Mouse (Mus musculus) hindbrain, embryonic 14.5 days (tissue): ENCODE measurements at regions not wholly inside any gene's neighbourhood (a gene's known extent, or its start where the extent isn't known, plus 50 kb on each side); places are given as distances from the start of the nearest gene placed in this dataset.

ENCODE experiments used
- ATAC-seq: fragments of 200-750 bp; cut with Nextera tagmentation; 2 replicates; pipeline ENCODE4 v1.8.0; 2017; ENCODE audit warnings: moderate number of reproducible peaks, mild to moderate bottlenecking, moderate TSS enrichment, moderate library complexity; ENCODE audit not compliant: low FRiP score
- DNase-seq: peaks from one replicate; pipeline ENCODE4 v3.0.0-alpha.2; 2015; ENCODE audit warnings: low spot score
- H3K27ac ChIP-seq: fragments of 300-500 bp; sonication (generic); 2 replicates; pipeline ENCODE4 v1.5.1; 2014; ENCODE audit warnings: mild to moderate bottlenecking, moderate library complexity
- H3K27me3 ChIP-seq: fragments of 300-500 bp; sonication (generic); 2 replicates; pipeline ENCODE4 v1.6.1; 2014; ENCODE audit warnings: mild to moderate bottlenecking, low read length, mixed read lengths; ENCODE audit not compliant: control insufficient read depth, insufficient read depth
- H3K36me3 ChIP-seq: fragments of 300-500 bp; sonication (generic); replicated peaks from 2 replicates; pipeline ENCODE4 v1.6.1; 2014; ENCODE audit not compliant: control insufficient read depth, insufficient read depth
- H3K4me1 ChIP-seq: fragments of 300-500 bp; sonication (generic); replicated peaks from 2 replicates; pipeline ENCODE4 v1.6.1; 2014; ENCODE audit warnings: antibody characterized with exemption, low read length, mixed read lengths; ENCODE audit not compliant: control insufficient read depth, insufficient read depth
- H3K4me2 ChIP-seq: fragments of 300-500 bp; sonication (generic); replicated peaks from 2 replicates; pipeline ENCODE4 v1.6.1; 2014; ENCODE audit warnings: mild to moderate bottlenecking, moderate library complexity
- H3K4me3 ChIP-seq: fragments of 300-500 bp; sonication (generic); replicated peaks from 2 replicates; pipeline ENCODE4 v1.5.1; 2014; ENCODE audit warnings: mild to moderate bottlenecking, low read length
- H3K9ac ChIP-seq: fragments of 300-500 bp; sonication (generic); 2 replicates; pipeline ENCODE4 v1.6.1; 2014
- H3K9me3 ChIP-seq: fragments of 300-500 bp; sonication (generic); 2 replicates; pipeline ENCODE4 v1.6.1; 2016; ENCODE audit warnings: low read length; ENCODE audit not compliant: control insufficient read depth
- WGBS: fragments of 180-500 bp; shearing (Covaris S2); extraction: QIAGEN DNeasy Blood & Tissue Kit; methylation state at CpG from one replicate; pipeline ENCODE4 v1.1.7; 2014; 5-methylcytosine and 5-hydroxymethylcytosine counted together

GRCm38 (mm10) chr3:147982831-147983230, 1007.5 kb downstream of the Adgrl2 start:
- H3K4me3 ChIP-seq: no peak overlapping the region
- DNase-seq (no peak), ATAC-seq (no peak)
- H3K9ac ChIP-seq: no peak overlapping the region
- H3K27ac ChIP-seq: no peak overlapping the region
- no peaks in the 10 kb centered on the region for H3K36me3 ChIP-seq
- H3K4me1 ChIP-seq: no peaks in the 10 kb centered on the region
- no peaks in the 10 kb centered on the region for H3K27me3 ChIP-seq
- WGBS: 61% methylated on average over 5 of the region's 5 CpGs
- no peaks in the 10 kb centered on the region for H3K9me3 ChIP-seq
- no peak overlapping the region for H3K4me2 ChIP-seq

GRCm38 (mm10) chr3:147981621-147982020, 1008.7 kb downstream of the Adgrl2 start:
- WGBS: 64% methylated on average over 4 of the region's 4 CpGs
- DNase-seq (no peak), ATAC-seq (no peak)
- Histone ChIP-seq H3K9me3 (no peaks in the 10 kb centered on the region), H3K4me1 (no peaks in the 10 kb centered on the region), H3K4me2 (no peak overlapping the region), H3K9ac (no peak overlapping the region), H3K36me3 (no peaks in the 10 kb centered on the region), H3K27ac (no peak overlapping the region), H3K27me3 (no peaks in the 10 kb centered on the region), H3K4me3 (no peak overlapping the region)

- H3K9ac ChIP-seq: no peak overlapping the region
- H3K36me3 ChIP-seq: no peaks in the 10 kb centered on the region
- no peak overlapping the region for H3K4me3 ChIP-seq
- ATAC-seq: no peak
- no peak overlapping the region for H3K4me2 ChIP-seq
- H3K27me3 ChIP-seq: no peaks in the 10 kb centered on the region
- H3K27ac ChIP-seq: peak overlapping the region; percentile 64; the same call in 1 of the 2 replicates
- no peaks in the 10 kb centered on the region for H3K4me1 ChIP-seq
- no peaks in the 10 kb centered on the region for H3K9me3 ChIP-seq
- no peak for DNase-seq
- WGBS: 82% methylated on average over 3 of the region's 3 CpGs
Measured at GRCm38 (mm10) chr3:147976579-147976978, 1013.8 kb downstream of the Adgrl2 start.

GRCm38 (mm10) chr3:147976069-147976468, 1014.3 kb downstream of the Adgrl2 start:
- no peak overlapping the region for H3K4me3 ChIP-seq
- H3K27me3 ChIP-seq: no peaks in the 10 kb centered on the region
- no peaks in the 10 kb centered on the region for H3K36me3 ChIP-seq
- peak overlapping the region; percentile 64 for H3K27ac ChIP-seq
- 76% methylated on average over 6 of the region's 6 CpGs for WGBS
- no peaks in the 10 kb centered on the region for H3K9me3 ChIP-seq
- H3K4me1 ChIP-seq: no peaks in the 10 kb centered on the region
- H3K9ac ChIP-seq: no peak overlapping the region
- H3K4me2 ChIP-seq: no peak overlapping the region
- ATAC-seq (no peak), DNase-seq (no peak)

GRCm38 (mm10) chr3:147975500-147975899, 1014.9 kb downstream of the Adgrl2 start:
- Histone ChIP-seq H3K9me3 (no peaks in the 10 kb centered on the region), H3K4me2 (no peak overlapping the region), H3K27me3 (no peaks in the 10 kb centered on the region), H3K27ac (no peak overlapping the region), H3K36me3 (no peaks in the 10 kb centered on the region), H3K4me3 (no peak overlapping the region), H3K9ac (no peak overlapping the region), H3K4me1 (no peaks in the 10 kb centered on the region)
- ATAC-seq: no peak
- 66% methylated on average over 10 of the region's 10 CpGs for WGBS
- no peak for DNase-seq

- WGBS: 41% methylated on average over 8 of the region's 8 CpGs
- Histone ChIP-seq H3K9me3 (no peaks in the 10 kb centered on the region), H3K9ac (no peak overlapping the region), H3K4me3 (no peak overlapping the region), H3K36me3 (no peaks in the 10 kb centered on the region), H3K4me2 (no peak overlapping the region), H3K4me1 (no peaks in the 10 kb centered on the region), H3K27me3 (no peaks in the 10 kb centered on the region), H3K27ac (no peak overlapping the region)
- DNase-seq: no peak
- ATAC-seq: no peak
Measured at GRCm38 (mm10) chr3:147974515-147974914, 1015.8 kb downstream of the Adgrl2 start.

GRCm38 (mm10) chr3:147968271-147968670, 1022.1 kb downstream of the Adgrl2 start:
- 54% methylated on average over 11 of the region's 11 CpGs for WGBS
- Histone ChIP-seq H3K9me3 (no peaks in the 10 kb centered on the region), H3K27me3 (no peaks in the 10 kb centered on the region), H3K4me1 (peaks cover 25% of the 10 kb centered on the region; the same call in 1 of the 2 replicates), H3K27ac (no peak overlapping the region), H3K4me2 (0 out of 2 replicates have a peak overlapping the region, but pooled peaks have one; percentile 9), H3K4me3 (no peak overlapping the region), H3K9ac (no peak overlapping the region), H3K36me3 (no peaks in the 10 kb centered on the region)
- no peak for DNase-seq
- ATAC-seq: no peak

GRCm38 (mm10) chr3:147967866-147968265, 1022.5 kb downstream of the Adgrl2 start:
- no peaks in the 10 kb centered on the region for H3K9me3 ChIP-seq
- no peaks in the 10 kb centered on the region for H3K27me3 ChIP-seq
- ATAC-seq (0 out of 2 replicates have a peak, but pooled peaks have one; percentile 34), DNase-seq (no peak)
- H3K4me1 ChIP-seq: peaks cover 25% of the 10 kb centered on the region; the same call in 1 of the 2 replicates
- H3K4me2 ChIP-seq: 0 out of 2 replicates have a peak overlapping the region, but pooled peaks have one; percentile 9
- H3K27ac ChIP-seq: no peak overlapping the region
- no peak overlapping the region for H3K9ac ChIP-seq
- H3K36me3 ChIP-seq: no peaks in the 10 kb centered on the region
- 13% methylated on average over 9 of the region's 9 CpGs for WGBS
- no peak overlapping the region for H3K4me3 ChIP-seq

GRCm38 (mm10) chr3:147967261-147967660, 1023.1 kb downstream of the Adgrl2 start:
- no peak overlapping the region for H3K27ac ChIP-seq
- DNase-seq (no peak), ATAC-seq (peak; percentile 68; the same call in 1 of the 2 replicates)
- no peak overlapping the region for H3K9ac ChIP-seq
- no peak overlapping the region for H3K4me2 ChIP-seq
- H3K4me1 ChIP-seq: peaks cover 25% of the 10 kb centered on the region; the same call in 1 of the 2 replicates
- no peaks in the 10 kb centered on the region for H3K36me3 ChIP-seq
- H3K9me3 ChIP-seq: no peaks in the 10 kb centered on the region
- 56% methylated on average over 3 of the region's 3 CpGs for WGBS
- no peaks in the 10 kb centered on the region for H3K27me3 ChIP-seq
- H3K4me3 ChIP-seq: no peak overlapping the region

GRCm38 (mm10) chr3:147966827-147967226, 1023.5 kb downstream of the Adgrl2 start:
- ATAC-seq: no peak; the same call in 1 of the 2 replicates
- no peak for DNase-seq
- WGBS: 78% methylated on average over 8 of the region's 8 CpGs
- Histone ChIP-seq H3K27ac (no peak overlapping the region), H3K9me3 (no peaks in the 10 kb centered on the region), H3K4me2 (peak overlapping the region; percentile 17), H3K9ac (no peak overlapping the region), H3K27me3 (no peaks in the 10 kb centered on the region), H3K4me3 (no peak overlapping the region), H3K36me3 (no peaks in the 10 kb centered on the region), H3K4me1 (peaks cover 25% of the 10 kb centered on the region; the same call in 1 of the 2 replicates)
